Mouse (Mus musculus) midbrain, embryonic 15.5 days (tissue): ENCODE measurements around the gene Selenoo. TPM values are rescaled to one million over a fixed set of nuclear protein-coding genes. Genes with fewer than 3 reads are reported as not detected.
A peak's percentile ranks its signal among the peaks of the same experiment; 100 is the strongest.

Experiments used
- ATAC-seq: fragments of 200-750 bp; cut with Nextera tagmentation; replicated peaks from 2 replicates; pipeline ENCODE4 v1.8.0; 2017; ENCODE audit warnings: moderate TSS enrichment
- H3K27ac ChIP-seq: fragments of 300-500 bp; sonication (generic); 2 replicates; pipeline ENCODE4 v1.5.1; 2015; ENCODE audit warnings: mild to moderate bottlenecking, inconsistent platforms
- H3K27me3 ChIP-seq: fragments of 300-500 bp; sonication (generic); replicated peaks from 2 replicates; pipeline ENCODE4 v1.6.1; 2015; ENCODE audit warnings: inconsistent platforms
- H3K36me3 ChIP-seq: fragments of 300-500 bp; sonication (generic); replicated peaks from 2 replicates; pipeline ENCODE4 v1.6.1; 2015; ENCODE audit warnings: inconsistent platforms
- H3K4me1 ChIP-seq: fragments of 300-500 bp; sonication (generic); 2 replicates; pipeline ENCODE4 v1.6.1; 2015; ENCODE audit warnings: inconsistent platforms
- H3K4me2 ChIP-seq: fragments of 300-500 bp; sonication (generic); 2 replicates; pipeline ENCODE4 v1.6.1; 2015; ENCODE audit warnings: inconsistent platforms, mild to moderate bottlenecking, moderate library complexity
- H3K4me3 ChIP-seq: fragments of 300-500 bp; sonication (generic); 2 replicates; pipeline ENCODE4 v1.5.1; 2015; ENCODE audit warnings: mild to moderate bottlenecking, inconsistent platforms
- H3K9ac ChIP-seq: fragments of 300-500 bp; sonication (generic); 2 replicates; pipeline ENCODE4 v1.6.1; 2015; ENCODE audit warnings: mild to moderate bottlenecking, inconsistent platforms
- H3K9me3 ChIP-seq: fragments of 300-500 bp; sonication (generic); 2 replicates; pipeline ENCODE4 v1.6.1; 2016; ENCODE audit warnings: inconsistent platforms
- WGBS: fragments of 180-500 bp; shearing (Covaris S2); methylation state at CpG from one replicate; pipeline ENCODE4 v1.1.7; 2015; ENCODE audit warnings: mixed read lengths; 5-methylcytosine and 5-hydroxymethylcytosine counted together
- polyA plus RNA-seq: library from polyadenylated mRNA; unstranded; fragments of >200 nt; fragmentation: Nextera tagmentation; extraction: Ambion mirVana; gene quantifications from 2 replicates; pipeline ENCODE4 v1.2.1, GENCODE M21; 2015

The Selenoo gene
- polyA plus RNA-seq, 1 experiment from 2014 or later = 20.4 TPM

GRCm38 (mm10) chr15:89136461-89137155 lies 47.7 kb downstream of the Selenoo start:
- WGBS = over 99% methylated on average over 5 of the region's 5 CpGs
- peaks cover 15% of the 10 kb centered on the region for H3K4me1 ChIP-seq
- H3K4me2 ChIP-seq = no peak overlapping the region
- H3K9me3 ChIP-seq = no peaks in the 10 kb centered on the region
- no peak for ATAC-seq
- no peak overlapping the region for H3K9ac ChIP-seq
- H3K27ac ChIP-seq = no peak overlapping the region
- no peaks in the 10 kb centered on the region for H3K36me3 ChIP-seq
- H3K4me3 ChIP-seq = no peak overlapping the region
- no peaks in the 10 kb centered on the region for H3K27me3 ChIP-seq

- peaks cover 15% of the 10 kb centered on the region for H3K4me1 ChIP-seq
- no peak overlapping the region for H3K27ac ChIP-seq
- no peak overlapping the region for H3K4me2 ChIP-seq
- H3K4me3 ChIP-seq = no peak overlapping the region
- ATAC-seq = no peak
- no peaks in the 10 kb centered on the region for H3K27me3 ChIP-seq
- WGBS = 73% methylated on average over 11 of the region's 11 CpGs
- H3K9ac ChIP-seq = no peak overlapping the region
- no peaks in the 10 kb centered on the region for H3K36me3 ChIP-seq
- H3K9me3 ChIP-seq = no peaks in the 10 kb centered on the region
Measured at GRCm38 (mm10) chr15:89137378-89138045, 48.6 kb downstream of the Selenoo start.

DNA sequence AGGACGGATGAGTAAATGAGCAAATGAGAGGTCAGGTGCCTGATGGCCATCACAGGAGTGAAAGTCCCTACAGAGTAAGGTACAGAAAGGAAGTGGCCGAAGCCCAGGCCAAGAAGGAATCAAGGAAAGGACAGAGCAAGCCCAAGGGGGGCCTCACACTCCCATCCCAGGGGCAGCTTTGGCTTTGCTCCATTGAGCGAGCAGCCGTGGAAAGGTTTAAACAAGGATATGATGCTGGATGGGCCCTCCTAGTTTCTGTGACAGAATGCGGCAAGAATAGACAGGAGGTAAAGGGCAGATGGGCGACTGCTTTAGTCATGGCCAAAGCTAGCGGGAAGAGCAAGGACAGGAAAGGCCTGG lies 49.1 kb downstream of the Selenoo start:
- Histone ChIP-seq H3K36me3 (no peaks in the 10 kb centered on the region), H3K4me1 (peaks cover 15% of the 10 kb centered on the region), H3K9ac (no peak overlapping the region), H3K9me3 (no peaks in the 10 kb centered on the region), H3K27me3 (no peaks in the 10 kb centered on the region), H3K27ac (no peak overlapping the region), H3K4me3 (no peak overlapping the region), H3K4me2 (no peak overlapping the region)
- 88% methylated on average over 7 of the region's 7 CpGs for WGBS
- no peak for ATAC-seq

DNA sequence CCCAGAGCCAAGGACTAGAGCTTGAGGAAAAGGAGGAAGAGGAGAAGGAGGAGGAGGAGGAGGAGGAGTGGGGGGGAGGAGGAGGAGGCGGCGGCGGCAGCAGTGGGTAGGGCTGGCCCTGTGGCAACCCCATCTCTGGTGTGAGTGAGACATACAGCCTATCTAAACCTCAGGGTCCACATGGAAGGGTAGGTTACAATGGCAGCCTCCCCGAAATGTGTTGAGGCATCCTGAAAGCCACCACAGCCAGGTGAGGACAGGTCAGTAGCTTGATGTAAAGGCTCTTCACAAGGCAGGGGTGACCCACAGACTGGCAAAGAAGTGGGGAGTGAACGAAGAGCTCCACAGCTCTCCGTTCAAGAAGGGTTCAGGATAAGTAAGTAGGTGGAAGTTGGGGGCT lies 49.6 kb downstream of the Selenoo start:
- H3K4me3 ChIP-seq = no peak overlapping the region
- H3K4me1 ChIP-seq = peaks cover 15% of the 10 kb centered on the region
- no peak overlapping the region for H3K4me2 ChIP-seq
- H3K27ac ChIP-seq = no peak overlapping the region
- no peaks in the 10 kb centered on the region for H3K9me3 ChIP-seq
- no peaks in the 10 kb centered on the region for H3K27me3 ChIP-seq
- H3K9ac ChIP-seq = no peak overlapping the region
- 95% methylated on average over 6 of the region's 6 CpGs for WGBS
- no peaks in the 10 kb centered on the region for H3K36me3 ChIP-seq
- ATAC-seq = no peak

DNA sequence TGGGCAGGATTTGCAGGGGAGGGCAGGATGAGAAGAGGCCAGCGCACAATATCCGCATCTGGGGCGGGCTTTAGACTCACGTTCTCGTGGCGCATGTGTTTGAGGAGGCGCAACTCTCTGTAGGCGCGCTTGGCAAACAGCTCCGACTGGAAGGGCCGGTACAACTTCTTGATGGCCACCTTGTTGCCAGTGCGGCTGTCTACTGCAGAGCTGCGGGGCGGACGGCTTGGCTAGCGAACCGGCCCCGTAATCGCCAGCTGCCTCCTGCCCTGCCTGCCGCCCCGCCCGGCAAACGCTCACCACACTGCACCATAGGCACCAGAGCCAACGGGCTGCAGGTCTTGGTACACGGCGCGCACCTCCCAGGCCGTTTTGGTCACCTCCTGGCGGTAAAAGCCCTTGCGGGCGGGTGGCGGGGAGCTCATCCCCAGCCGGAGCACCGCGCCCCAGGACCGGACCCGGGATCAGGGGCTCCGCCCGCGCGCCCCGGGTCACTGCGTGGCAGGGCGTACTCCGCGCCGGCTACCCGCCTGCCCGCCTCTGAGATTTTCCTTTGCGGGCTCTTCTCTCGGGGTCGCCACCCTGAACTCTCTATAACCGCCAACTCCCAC lies 51.3 kb downstream of the Selenoo start:
- Histone ChIP-seq H3K9me3 (no peaks in the 10 kb centered on the region), H3K4me1 (peaks cover 15% of the 10 kb centered on the region), H3K4me2 (peak overlapping the region; percentile 99), H3K36me3 (0 out of 2 replicates have a peak, but pooled peaks cover 4% of the 10 kb centered on the region), H3K4me3 (peak overlapping the region; percentile 49), H3K27ac (no peak overlapping the region), H3K27me3 (no peaks in the 10 kb centered on the region), H3K9ac (peak overlapping the region; percentile 53)
- under 1% methylated on average over 53 of the region's 53 CpGs for WGBS
- peak; percentile 34 for ATAC-seq

DNA sequence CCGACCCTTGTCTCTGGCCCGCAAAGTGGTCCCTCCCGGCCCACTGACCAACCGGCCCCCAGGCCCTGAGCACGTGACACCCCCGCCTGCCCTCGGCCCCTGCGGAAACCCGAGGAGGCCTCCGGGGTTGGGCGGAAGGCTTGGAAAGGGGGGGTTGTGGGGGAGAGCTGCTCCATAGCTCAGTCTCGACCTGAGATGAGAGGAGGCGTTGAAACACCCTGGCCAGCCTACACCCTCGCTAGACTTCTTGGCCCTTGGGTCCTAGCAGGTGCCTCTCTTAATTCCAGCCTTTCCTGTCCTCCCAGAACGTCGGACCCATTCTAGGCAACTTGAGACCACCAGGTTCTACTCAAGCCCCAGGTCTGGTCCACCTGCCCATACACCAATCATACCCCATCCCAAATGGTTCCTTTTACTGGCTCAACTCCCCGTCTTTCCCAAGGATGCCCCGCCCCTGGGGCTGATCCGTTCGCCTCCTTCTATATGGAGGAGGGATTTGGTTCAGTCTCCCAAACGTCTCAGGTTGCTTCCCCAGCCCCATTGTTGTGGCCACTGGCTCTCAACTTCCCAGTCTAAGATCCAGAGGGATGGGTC lies 51.9 kb downstream of the Selenoo start, which contains the start of gene Mapk12:
Gene Mapk12 (minus strand): TSS at position 45 of the 594 bp plus-strand sequence.
- Histone ChIP-seq H3K9ac (peak within 1 kb of the TSS; percentile 53), H3K36me3 (0 out of 2 replicates have a peak, but pooled peaks cover 4% of the 10 kb centered on the region), H3K9me3 (no peaks in the 10 kb centered on the region), H3K4me1 (peaks cover 15% of the 10 kb centered on the region), H3K4me3 (peak within 1 kb of the TSS; percentile 49), H3K27me3 (no peaks in the 10 kb centered on the region), H3K27ac (no peak within 1 kb of the TSS), H3K4me2 (peak within 1 kb of the TSS; percentile 99)
- ATAC-seq = peak; percentile 34
- WGBS = under 1% methylated on average over 21 of the region's 21 CpGs

DNA sequence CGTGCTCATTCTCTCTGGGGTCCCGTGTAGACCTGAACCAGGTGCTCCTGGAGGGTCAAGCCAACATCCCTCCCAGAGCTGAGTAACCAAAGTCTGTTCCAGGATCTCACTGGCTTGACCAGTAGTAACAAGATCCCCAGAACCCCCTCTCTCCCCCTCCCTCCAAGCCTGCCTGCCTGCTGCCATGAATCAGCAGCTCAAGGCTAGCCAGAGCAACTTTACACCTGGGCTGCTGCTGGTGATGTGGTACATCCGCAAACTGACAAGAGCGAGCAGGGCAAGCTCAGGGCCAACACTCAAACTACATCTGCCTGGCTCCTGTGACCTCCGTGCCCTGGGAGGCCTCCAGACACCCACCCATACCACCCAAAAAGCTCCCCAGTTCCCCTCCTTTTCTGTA lies 52.6 kb downstream of the Selenoo start:
- Histone ChIP-seq H3K4me1 (peaks cover 22% of the 10 kb centered on the region), H3K9ac (no peak overlapping the region), H3K4me3 (no peak overlapping the region), H3K4me2 (peak overlapping the region; percentile 99; the same call in 1 of the 2 replicates), H3K27ac (no peak overlapping the region), H3K27me3 (no peaks in the 10 kb centered on the region), H3K9me3 (no peaks in the 10 kb centered on the region), H3K36me3 (0 out of 2 replicates have a peak, but pooled peaks cover 4% of the 10 kb centered on the region)
- 24% methylated on average over 5 of the region's 5 CpGs for WGBS
- no peak for ATAC-seq

DNA sequence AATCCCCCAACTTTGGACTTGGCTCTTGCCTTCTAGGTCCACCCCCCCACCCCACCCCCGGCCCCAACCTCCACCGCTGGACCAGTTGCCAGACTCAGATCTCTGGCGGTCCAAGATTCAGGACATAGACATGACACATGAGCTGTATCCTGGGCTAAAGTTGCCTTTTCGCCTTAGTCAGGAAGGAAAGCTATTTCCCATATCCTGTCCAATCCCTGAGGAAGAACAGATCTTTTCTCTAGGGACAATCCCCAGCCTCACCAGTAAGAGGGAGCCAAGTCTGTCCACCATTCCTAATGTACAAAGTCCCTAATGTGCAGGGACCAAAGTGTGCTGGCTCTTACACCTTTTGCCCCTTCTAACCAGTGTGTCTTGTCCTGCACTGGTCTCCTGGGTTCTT lies 53.0 kb downstream of the Selenoo start:
- Histone ChIP-seq H3K4me2 (no peak overlapping the region), H3K9ac (no peak overlapping the region), H3K27ac (no peak overlapping the region), H3K4me1 (peaks cover 26% of the 10 kb centered on the region), H3K4me3 (no peak overlapping the region), H3K36me3 (0 out of 2 replicates have a peak, but pooled peaks cover 4% of the 10 kb centered on the region), H3K27me3 (no peaks in the 10 kb centered on the region), H3K9me3 (no peaks in the 10 kb centered on the region)
- ATAC-seq = no peak
- 77% methylated on average over 4 of the region's 4 CpGs for WGBS

DNA sequence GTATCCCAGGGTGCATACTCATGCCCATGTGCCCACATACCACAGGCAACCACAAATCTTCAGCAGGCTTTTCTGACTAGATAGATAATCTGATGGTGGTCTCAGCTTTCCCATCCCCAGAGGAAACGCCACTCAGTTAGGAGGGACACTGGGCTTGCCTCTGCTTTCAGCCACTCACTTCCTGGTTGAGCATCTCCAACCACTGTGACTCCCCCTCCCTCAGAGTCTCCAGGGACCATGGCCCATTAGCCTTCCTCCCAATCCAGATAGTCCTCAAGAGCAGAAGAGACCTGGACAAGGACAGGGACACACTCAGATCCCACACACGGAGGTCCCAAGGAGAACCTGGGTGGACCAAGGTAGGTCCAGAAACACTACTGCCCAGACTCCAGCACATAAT lies 54.2 kb downstream of the Selenoo start:
- Histone ChIP-seq H3K36me3 (0 out of 2 replicates have a peak, but pooled peaks cover 4% of the 10 kb centered on the region), H3K27ac (no peak overlapping the region), H3K27me3 (no peaks in the 10 kb centered on the region), H3K4me2 (no peak overlapping the region), H3K4me1 (peaks cover 38% of the 10 kb centered on the region), H3K9me3 (no peaks in the 10 kb centered on the region), H3K4me3 (no peak overlapping the region), H3K9ac (no peak overlapping the region)
- no peak for ATAC-seq
- WGBS = 84% methylated on average over 2 of the region's 2 CpGs

DNA sequence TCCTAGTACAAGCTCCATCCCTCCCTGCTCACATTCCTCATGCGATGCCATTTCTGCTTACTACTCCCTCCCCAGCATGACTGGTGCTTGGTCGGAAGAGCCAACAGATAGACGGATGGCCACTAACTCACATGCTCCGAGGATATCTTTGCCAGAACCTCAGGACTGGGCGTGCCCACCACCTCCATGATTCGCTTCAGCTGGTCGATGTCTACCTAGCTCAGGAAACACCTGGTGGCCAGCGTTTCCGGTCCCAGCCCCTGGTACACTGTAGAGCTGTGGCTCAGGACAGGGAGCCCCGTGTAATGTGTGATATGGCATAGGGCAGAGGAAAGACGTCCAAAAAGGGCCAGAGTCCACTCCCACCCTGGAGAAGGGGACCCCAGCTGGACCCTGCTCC lies 56.1 kb downstream of the Selenoo start:
- Histone ChIP-seq H3K4me1 (peaks cover 42% of the 10 kb centered on the region), H3K27me3 (no peaks in the 10 kb centered on the region), H3K9ac (no peak overlapping the region), H3K27ac (no peak overlapping the region), H3K9me3 (no peaks in the 10 kb centered on the region), H3K4me2 (no peak overlapping the region), H3K4me3 (no peak overlapping the region), H3K36me3 (0 out of 2 replicates have a peak, but pooled peaks cover 4% of the 10 kb centered on the region)
- ATAC-seq = no peak
- WGBS = 95% methylated on average over 11 of the region's 11 CpGs

DNA sequence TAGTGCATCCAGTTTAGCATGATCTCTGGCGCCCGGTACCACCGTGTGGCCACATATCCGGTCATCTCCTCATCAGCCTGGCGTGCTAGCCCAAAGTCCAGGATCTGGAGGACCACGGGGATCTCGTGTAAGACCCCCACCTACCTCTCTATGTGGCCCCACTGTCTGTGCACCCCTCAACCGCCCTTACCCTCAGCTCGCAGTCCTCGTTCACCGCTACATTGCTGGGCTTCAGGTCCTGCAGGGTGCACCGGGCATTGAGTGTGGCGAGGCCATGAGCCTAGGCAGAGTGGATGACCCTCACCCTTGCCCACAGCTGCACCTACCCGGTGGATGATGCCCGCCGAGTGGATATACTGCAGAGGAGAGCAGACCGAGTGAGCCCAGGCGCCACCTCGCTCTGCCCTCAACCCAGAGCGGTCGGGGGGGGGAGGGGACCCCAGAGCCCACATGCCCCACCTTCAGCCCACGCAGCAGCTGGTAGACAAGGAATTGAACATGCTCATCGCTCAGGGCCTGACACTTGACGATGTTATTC lies 57.0 kb downstream of the Selenoo start:
- no peak overlapping the region for H3K27ac ChIP-seq

GRCm38 (mm10) chr15:89146537-89146936 lies 57.7 kb downstream of the Selenoo start:
- Histone ChIP-seq H3K4me1 (peaks cover 40% of the 10 kb centered on the region), H3K9me3 (no peaks in the 10 kb centered on the region), H3K27me3 (no peaks in the 10 kb centered on the region), H3K4me2 (peak overlapping the region; percentile 71), H3K36me3 (0 out of 2 replicates have a peak, but pooled peaks cover 4% of the 10 kb centered on the region), H3K4me3 (peak overlapping the region; percentile 89), H3K27ac (peak overlapping the region; percentile 84), H3K9ac (peak overlapping the region; percentile 64)
- peak; percentile 45 for ATAC-seq
- WGBS = 6% methylated on average over 27 of the region's 27 CpGs

More for the DNA sequence above, 57.0 kb downstream of the Selenoo start:
- Histone ChIP-seq H3K9me3 (no peaks in the 10 kb centered on the region), H3K4me3 (peak overlapping the region; percentile 89), H3K9ac (peak overlapping the region; percentile 64; the same call in 1 of the 2 replicates), H3K27me3 (no peaks in the 10 kb centered on the region), H3K4me1 (peaks cover 40% of the 10 kb centered on the region), H3K36me3 (0 out of 2 replicates have a peak, but pooled peaks cover 4% of the 10 kb centered on the region), H3K4me2 (peak overlapping the region; percentile 71)
- WGBS = 81% methylated on average over 24 of the region's 24 CpGs
- no peak for ATAC-seq
